28 mouse cellular contexts compared by ENCODE assay signal in the genomic region with DNA sequence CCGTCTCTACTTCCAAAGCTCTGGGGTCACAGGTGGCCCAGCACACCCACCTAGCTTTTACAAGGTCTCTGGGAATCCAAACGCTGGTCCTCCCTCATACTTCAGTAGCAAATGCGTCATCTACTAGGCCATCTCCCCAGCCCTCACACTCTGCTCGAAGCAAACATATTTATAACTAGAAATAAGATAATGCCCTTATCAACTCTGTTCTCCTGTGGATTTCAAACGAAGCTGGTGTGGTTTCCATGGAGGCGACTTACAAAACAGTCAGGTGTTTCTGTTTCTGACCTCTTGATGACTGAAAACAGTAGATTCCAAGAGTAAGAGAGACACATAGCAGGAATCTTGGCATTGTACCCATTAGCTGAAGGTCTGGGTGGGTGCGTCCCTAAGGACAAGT. TPM values are rescaled to one million over a fixed set of nuclear protein-coding genes. Genes with fewer than 3 reads are reported as not detected.
DNase-seq lines count a peak whose midpoint lies in the region; ATAC-seq and TF ChIP-seq lines count a peak whose summit lies in the region.
"Had no signal": no experiment of that assay in that cellular context is flagged by ENCODE, and none has a peak within 500 bp of the region (broad histone marks: within the 10 kb centered on the region; RNA-seq: fewer than 3 reads in every experiment).

No protein-coding gene starts in this region.

- H3K4me1 ChIP-seq in lung, postnatal 0 days (ENCODE audit: insufficient read depth, low read depth, low read length): no peaks in the 10 kb centered on the region
- no peaks in the 10 kb centered on the region for H3K4me1 ChIP-seq in stomach, postnatal 0 days (replicated peaks; ENCODE audit: control insufficient read depth, insufficient read depth)
- H3K4me1 ChIP-seq: forebrain, embryonic 12.5 days; forebrain, embryonic 15.5 days had no signal

- H3K9me3 ChIP-seq in lung, postnatal 0 days (ENCODE audit: low read length): no peaks in the 10 kb centered on the region
- H3K9me3 ChIP-seq in stomach, postnatal 0 days (ENCODE audit: control insufficient read depth, low read length): no peaks in the 10 kb centered on the region
- H3K9me3 ChIP-seq: embryonic facial prominence, embryonic 10.5 days; embryonic facial prominence, embryonic 13.5 days; forebrain, embryonic 12.5 days; forebrain, embryonic 15.5 days; heart, embryonic 10.5 days; heart, embryonic 13.5 days; hindbrain, embryonic 13.5 days had no signal

- no peak for TF ChIP-seq CTCF in lung, postnatal 0 days (IDR thresholded peaks at IDR 0.05)
- no peak for TF ChIP-seq CTCF in stomach, postnatal 0 days (IDR thresholded peaks at IDR 0.05; ENCODE audit: low read depth)
- TF ChIP-seq CTCF in gastrocnemius, adult 2 months (IDR thresholded peaks at IDR 0.05): no peak

- ATAC-seq in lung, postnatal 0 days: peak; percentile 54
- ATAC-seq in stomach, postnatal 0 days (ENCODE audit: low FRiP score, low TSS enrichment): peak; percentile 43
- ATAC-seq: forebrain, embryonic 15.5 days; hindbrain, embryonic 16.5 days had no signal

- H3K27ac ChIP-seq in lung, postnatal 0 days (ENCODE audit: low read length): no peak overlapping the region
- H3K27ac ChIP-seq in stomach, postnatal 0 days (replicated peaks): no peak overlapping the region
- H3K27ac ChIP-seq in gastrocnemius, adult 2 months: no peak overlapping the region
- H3K27ac ChIP-seq: embryonic facial prominence, embryonic 10.5 days; embryonic facial prominence, embryonic 13.5 days; forebrain, embryonic 12.5 days; forebrain, embryonic 15.5 days; heart, adult 2 months; heart, embryonic 10.5 days; heart, embryonic 13.5 days; hindbrain, embryonic 13.5 days had no signal

- H3K27me3 ChIP-seq in lung, postnatal 0 days (replicated peaks; ENCODE audit: insufficient read depth, low read length): no peaks in the 10 kb centered on the region
- no peaks in the 10 kb centered on the region for H3K27me3 ChIP-seq in stomach, postnatal 0 days (ENCODE audit: control insufficient read depth, insufficient read depth, low read length)
- H3K27me3 ChIP-seq: embryonic facial prominence, embryonic 13.5 days; forebrain, embryonic 15.5 days; heart, embryonic 13.5 days; hindbrain, embryonic 13.5 days had no signal

- no peak overlapping the region for H3K4me3 ChIP-seq in lung, postnatal 0 days (ENCODE audit: low read depth, low read length)
- H3K4me3 ChIP-seq in stomach, postnatal 0 days (ENCODE audit: low read depth, low read length): no peak overlapping the region
- no peak overlapping the region for H3K4me3 ChIP-seq in gastrocnemius, adult 2 months
- H3K4me3 ChIP-seq: embryonic facial prominence, embryonic 10.5 days; embryonic facial prominence, embryonic 13.5 days; erythroblast, embryonic 14.5 days; forebrain, embryonic 12.5 days; forebrain, embryonic 15.5 days; heart, adult 2 months; heart, embryonic 10.5 days; heart, embryonic 13.5 days; hindbrain, embryonic 13.5 days had no signal

- TF ChIP-seq EP300 in lung, postnatal 0 days (IDR thresholded peaks at IDR 0.05): no peak
- no peak for TF ChIP-seq EP300 in stomach, postnatal 0 days (optimal IDR thresholded peaks at IDR 0.05)

- no peak overlapping the region for H3K9ac ChIP-seq in lung, postnatal 0 days (replicated peaks; ENCODE audit: low read depth)
- no peak overlapping the region for H3K9ac ChIP-seq in stomach, postnatal 0 days (ENCODE audit: low read length)
- H3K9ac ChIP-seq: embryonic facial prominence, embryonic 13.5 days; forebrain, embryonic 12.5 days; forebrain, embryonic 15.5 days; heart, embryonic 13.5 days; hindbrain, embryonic 13.5 days had no signal

- no peak for DNase-seq in lung, postnatal 0 days (ENCODE audit: low spot score)
- DNase-seq in lung, postnatal 4 days: no peak
- DNase-seq in ovary, adult 18-20 months (ENCODE audit: low spot score): peak; percentile 8
- DNase-seq in ovary, postnatal 36 days (ENCODE audit: low spot score): no peak
- DNase-seq in Muller cell, postnatal 12 days (ENCODE audit: inconsistent ontology term): peak; percentile 22
- peak; percentile 34 for DNase-seq in stomach, postnatal 0 days (ENCODE audit: low spot score)
- DNase-seq in gastrocnemius, adult 2 months: no peak
- no peak for DNase-seq in heart, postnatal 36 days
- DNase-seq: adrenal gland, adult 2 months; adrenal gland, postnatal 25 days; cerebellum, adult 11-12 months; cerebellum, adult 8-10 months; cerebellum, postnatal 10 days; cerebellum, postnatal 36 days; embryo, embryonic 11 days; gastrocnemius, postnatal 10 days; gastrocnemius, postnatal 36 days; heart, adult 2 months; heart, postnatal 14 days had no signal

- intact Hi-C loops in gastrocnemius, adult 2 months (cut with DNase I): no loop called here
- intact Hi-C loops in heart, postnatal 36 days (cut with DNase I): no loop called here

- no peak overlapping the region for H3K4me2 ChIP-seq in lung, postnatal 0 days (replicated peaks; ENCODE audit: low read depth, low read length)
- H3K4me2 ChIP-seq in stomach, postnatal 0 days (replicated peaks; ENCODE audit: low read depth): no peak overlapping the region
- H3K4me2 ChIP-seq: embryonic facial prominence, embryonic 13.5 days; forebrain, embryonic 12.5 days; forebrain, embryonic 15.5 days; heart, embryonic 13.5 days; hindbrain, embryonic 13.5 days had no signal

- 70% methylated on average over 7 of the region's 7 CpGs for WGBS in lung, postnatal 0 days
- 58% methylated on average over 7 of the region's 7 CpGs for WGBS in stomach, postnatal 0 days

- H3K36me3 ChIP-seq in lung, postnatal 0 days (ENCODE audit: insufficient read depth, low read length): no peaks in the 10 kb centered on the region
- no peaks in the 10 kb centered on the region for H3K36me3 ChIP-seq in stomach, postnatal 0 days (ENCODE audit: control insufficient read depth, insufficient read depth, low read length)
- H3K36me3 ChIP-seq: embryonic facial prominence, embryonic 10.5 days; embryonic facial prominence, embryonic 13.5 days; forebrain, embryonic 12.5 days; forebrain, embryonic 15.5 days; heart, embryonic 10.5 days; heart, embryonic 13.5 days; hindbrain, embryonic 13.5 days had no signal

RNA-seq across cellular contexts. Expression of a gene that starts 6.1 kb away (rescaled TPM):
- polyA plus RNA-seq in lung, postnatal 0 days (2015; fragmentation: Nextera tagmentation; extraction: Ambion mirVana): 3.5 and 4.0 TPM in 2 replicates
- 5.9 and 6.3 TPM in 2 replicates for polyA plus RNA-seq in stomach, postnatal 0 days (2015; fragmentation: Nextera tagmentation; extraction: Ambion mirVana)
- total RNA-seq in gastrocnemius, adult 2 months (2021): 1 to 10 TPM; 3.3 to 4.6 TPM
- 1 to 10 TPM; 5.6 to 7.0 TPM for total RNA-seq in heart, postnatal 36 days (2021)

Comparison
In these comparisons a context has a peak if more than half of its experiments do, and no peak if none do; other contexts are left out.
1. DNase-seq: peak in ovary, adult 18-20 months (single experiment), Muller cell, postnatal 12 days (single experiment) and stomach, postnatal 0 days (single experiment); none in lung, postnatal 0 days (single experiment), lung, postnatal 4 days (0 of 2), ovary, postnatal 36 days (single experiment), gastrocnemius, adult 2 months (single experiment) and heart, postnatal 36 days (0 of 2).